Mouse (Mus musculus) liver, postnatal 0 days (tissue): ENCODE measurements around the gene Apoc1. TPM values are rescaled to one million over a fixed set of nuclear protein-coding genes. Genes with fewer than 3 reads are reported as not detected.

Experiments
- ATAC-seq: fragments of 200-750 bp; cut with Nextera tagmentation; 2 replicates; pipeline ENCODE4 v1.8.0; 2017; ENCODE audit warnings: mild to moderate bottlenecking, moderate library complexity
- DNase-seq: peaks from one replicate; pipeline ENCODE4 v3.0.0-alpha.2; 2016
- H3K27ac ChIP-seq: fragments of 300-500 bp; sonication (generic); 2 replicates; pipeline ENCODE4 v1.5.1; 2014; ENCODE audit warnings: antibody characterized with exemption, moderate library complexity, mild to moderate bottlenecking, low read depth
- H3K27me3 ChIP-seq: fragments of 300-500 bp; sonication (generic); 2 replicates; pipeline ENCODE4 v1.6.1; 2014; ENCODE audit warnings: low read length, control low read depth, mixed read lengths; ENCODE audit not compliant: insufficient read depth
- H3K36me3 ChIP-seq: fragments of 300-500 bp; sonication (generic); replicated peaks from 2 replicates; pipeline ENCODE4 v1.6.1; 2014; ENCODE audit warnings: mild to moderate bottlenecking, control low read depth, low read length, moderate library complexity, mixed read lengths; ENCODE audit not compliant: insufficient read depth
- H3K4me1 ChIP-seq: fragments of 300-500 bp; sonication (generic); 2 replicates; pipeline ENCODE4 v1.6.1; 2014; ENCODE audit warnings: antibody characterized with exemption, mild to moderate bottlenecking, control low read depth; ENCODE audit not compliant: insufficient read depth
- H3K4me2 ChIP-seq: fragments of 300-500 bp; sonication (generic); 2 replicates; pipeline ENCODE4 v1.6.1; 2014; ENCODE audit warnings: low read depth, mild to moderate bottlenecking, low read length, moderate library complexity, mixed read lengths
- H3K4me3 ChIP-seq: fragments of 300-500 bp; sonication (generic); 2 replicates; pipeline ENCODE4 v1.5.1; 2014; ENCODE audit warnings: low read depth, low read length
- H3K9ac ChIP-seq: fragments of 300-500 bp; sonication (generic); replicated peaks from 2 replicates; pipeline ENCODE4 v1.6.1; 2014; ENCODE audit warnings: mild to moderate bottlenecking, moderate library complexity
- H3K9me3 ChIP-seq: fragments of 300-500 bp; sonication (generic); 2 replicates; pipeline ENCODE4 v1.6.1; 2016; ENCODE audit warnings: mild to moderate bottlenecking, control low read depth, low read length, mixed read lengths
- CTCF ChIP-seq: sonication (generic); IDR thresholded peaks from 2 replicates; pipeline ENCODE4 v1.5.1; 2016; ENCODE audit warnings: antibody characterized with exemption, low read depth
- EP300 ChIP-seq: IDR thresholded peaks from 2 replicates; pipeline ENCODE4 v1.6.1; 2016; ENCODE audit warnings: antibody characterized with exemption, low read depth, mild to moderate bottlenecking
- WGBS: fragments of 180-500 bp; shearing (Covaris S2); extraction: QIAGEN DNeasy Blood & Tissue Kit; methylation state at CpG from one replicate; pipeline ENCODE4 v1.1.7; 2014; ENCODE audit not compliant: insufficient replicate concordance; 5-methylcytosine and 5-hydroxymethylcytosine counted together
- polyA plus RNA-seq: library from polyadenylated mRNA; unstranded; fragments of >200 nt; fragmentation: Nextera tagmentation; extraction: Ambion mirVana; gene quantifications from 2 replicates; pipeline ENCODE4 v1.2.1, GENCODE M21; 2015

Gene Apoc1
- polyA plus RNA-seq, 1 experiment from 2014 or later = 5,234 TPM

GRCm38 (mm10) chr7:19717346-19717745 is 24.9 kb upstream of the Apoc1 start:
- H3K27me3 ChIP-seq = no peaks in the 10 kb centered on the region
- no peak overlapping the region for H3K4me2 ChIP-seq
- TF ChIP-seq EP300 = no peak
- no peak for TF ChIP-seq CTCF
- H3K4me1 ChIP-seq = peaks cover 24% of the 10 kb centered on the region
- DNase-seq (no peak), ATAC-seq (no peak)
- no peak overlapping the region for H3K9ac ChIP-seq
- no peak overlapping the region for H3K27ac ChIP-seq
- no peak overlapping the region for H3K4me3 ChIP-seq
- WGBS = 80% methylated on average over 4 of the region's 4 CpGs
- 0 out of 2 replicates have a peak, but pooled peaks cover 6% of the 10 kb centered on the region for H3K9me3 ChIP-seq
- H3K36me3 ChIP-seq = peaks cover 7% of the 10 kb centered on the region; the same call in 1 of the 2 replicates

GRCm38 (mm10) chr7:19716822-19717221 is 24.4 kb upstream of the Apoc1 start:
- Histone ChIP-seq H3K4me1 (peaks cover 24% of the 10 kb centered on the region), H3K36me3 (peaks cover 11% of the 10 kb centered on the region), H3K9me3 (0 out of 2 replicates have a peak, but pooled peaks cover 6% of the 10 kb centered on the region), H3K27ac (0 out of 2 replicates have a peak overlapping the region, but pooled peaks have one; percentile 81), H3K4me3 (no peak overlapping the region), H3K9ac (no peak overlapping the region), H3K27me3 (no peaks in the 10 kb centered on the region), H3K4me2 (no peak overlapping the region)
- ATAC-seq (no peak), DNase-seq (no peak)
- 82% methylated on average over 2 of the region's 2 CpGs for WGBS
- no peak for TF ChIP-seq EP300
- no peak for TF ChIP-seq CTCF

GRCm38 (mm10) chr7:19716055-19716682 is 23.7 kb upstream of the Apoc1 start:
- Histone ChIP-seq H3K4me2 (peak overlapping the region; percentile 73), H3K4me1 (peaks cover 24% of the 10 kb centered on the region), H3K9ac (peak overlapping the region; percentile 28), H3K9me3 (0 out of 2 replicates have a peak, but pooled peaks cover 5% of the 10 kb centered on the region), H3K4me3 (peak overlapping the region; percentile 43), H3K27ac (peak overlapping the region; percentile 81), H3K36me3 (peaks cover 18% of the 10 kb centered on the region), H3K27me3 (no peaks in the 10 kb centered on the region)
- 6% methylated on average over 18 of the region's 18 CpGs for WGBS
- no peak for DNase-seq
- TF ChIP-seq CTCF = no peak
- no peak for TF ChIP-seq EP300
- ATAC-seq = no peak

DNA sequence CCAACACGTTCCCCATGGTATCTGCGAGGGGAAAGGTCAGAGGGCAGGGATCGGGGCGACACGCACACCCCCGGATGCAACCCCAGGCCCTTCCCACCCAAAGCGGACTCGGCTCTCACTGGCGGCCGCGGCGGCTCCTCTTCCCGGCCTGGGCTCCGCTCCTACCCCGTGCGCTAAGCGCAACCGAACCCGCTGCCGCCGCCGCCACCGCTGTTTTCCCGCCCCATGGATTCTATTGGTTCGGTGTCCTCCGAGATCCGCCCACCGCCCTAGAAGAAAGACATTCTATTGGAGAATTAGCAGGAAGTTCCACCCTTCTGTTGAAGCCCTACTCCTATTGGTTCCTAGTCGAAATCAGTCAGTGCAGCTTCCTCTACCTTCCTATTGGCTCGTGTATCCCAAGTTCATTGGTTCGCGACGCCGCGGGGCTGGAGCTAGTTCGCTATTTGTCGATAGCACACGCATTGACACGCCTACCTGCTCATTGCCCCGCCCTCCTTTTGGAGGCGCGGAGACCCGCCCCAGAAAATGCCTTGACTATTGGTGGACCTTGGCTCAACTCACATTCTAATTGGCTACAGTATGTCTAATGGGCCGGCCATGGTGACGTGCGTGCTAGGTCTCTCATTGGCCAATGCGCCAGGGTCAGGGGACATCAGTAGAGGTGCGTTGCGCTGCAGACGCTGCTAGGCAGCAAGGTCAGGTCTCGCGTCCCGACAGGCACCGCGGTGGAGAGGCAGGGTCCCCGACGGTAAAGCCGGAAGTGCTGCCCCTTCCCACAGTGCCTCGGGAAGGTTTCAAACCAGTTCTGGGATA is 23.0 kb upstream of the Apoc1 start, which contains the start of gene Tomm40:
Gene Tomm40 (minus strand): TSS at position 200 of the 816 bp plus-strand sequence.
- H3K4me3 ChIP-seq = peak within 1 kb of the TSS; percentile 87
- H3K9ac ChIP-seq = peak within 1 kb of the TSS; percentile 95
- no peaks in the 10 kb centered on the region for H3K27me3 ChIP-seq
- peak within 1 kb of the TSS; percentile 96 for H3K4me2 ChIP-seq
- peak; percentile 95 for ATAC-seq
- no peaks in the 10 kb centered on the region for H3K9me3 ChIP-seq
- peaks cover 24% of the 10 kb centered on the region for H3K4me1 ChIP-seq
- H3K27ac ChIP-seq = peak within 1 kb of the TSS; percentile 86
- DNase-seq = peak; percentile 98
- H3K36me3 ChIP-seq = peaks cover 22% of the 10 kb centered on the region
- TF ChIP-seq EP300 = peak; percentile 57
- TF ChIP-seq CTCF = no peak
- 0% methylated on average over 53 of the region's 59 CpGs for WGBS

GRCm38 (mm10) chr7:19714836-19715235 is 22.4 kb upstream of the Apoc1 start:
- H3K4me2 ChIP-seq = peak overlapping the region; percentile 96
- peaks cover 24% of the 10 kb centered on the region for H3K4me1 ChIP-seq
- DNase-seq (no peak), ATAC-seq (no peak)
- peaks cover 26% of the 10 kb centered on the region for H3K36me3 ChIP-seq
- peak overlapping the region; percentile 86 for H3K27ac ChIP-seq
- no peaks in the 10 kb centered on the region for H3K9me3 ChIP-seq
- under 1% methylated on average over 37 of the region's 39 CpGs for WGBS
- H3K27me3 ChIP-seq = no peaks in the 10 kb centered on the region
- H3K9ac ChIP-seq = peak overlapping the region; percentile 95
- TF ChIP-seq EP300 = no peak
- no peak for TF ChIP-seq CTCF
- H3K4me3 ChIP-seq = peak overlapping the region; percentile 87

DNA sequence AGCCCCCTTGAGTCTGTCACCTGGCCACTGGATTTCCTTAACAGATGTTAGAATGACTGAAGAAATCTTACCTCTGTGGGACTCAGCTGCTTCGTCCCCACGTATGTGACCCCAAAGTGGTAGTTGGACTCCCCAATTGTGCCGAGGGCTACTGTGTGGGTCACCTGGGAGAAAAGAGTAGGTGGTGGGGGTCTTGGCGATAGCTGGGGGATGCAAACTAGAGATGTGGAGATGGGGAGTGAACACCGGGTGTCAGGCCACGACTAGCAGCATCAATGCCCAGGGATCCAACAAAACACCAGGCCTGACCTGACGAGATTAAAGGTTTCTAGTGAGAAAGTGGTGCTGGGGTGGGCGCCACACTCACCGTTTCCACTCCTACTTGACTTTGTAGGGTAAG is 21.1 kb upstream of the Apoc1 start:
- H3K4me3 ChIP-seq = no peak overlapping the region
- TF ChIP-seq CTCF = no peak
- TF ChIP-seq EP300 = no peak
- H3K9ac ChIP-seq = no peak overlapping the region
- peak overlapping the region; percentile 96; the same call in 1 of the 2 replicates for H3K4me2 ChIP-seq
- peaks cover 37% of the 10 kb centered on the region for H3K36me3 ChIP-seq
- WGBS = 78% methylated on average over 9 of the region's 9 CpGs
- peak overlapping the region; percentile 86; the same call in 1 of the 2 replicates for H3K27ac ChIP-seq
- H3K27me3 ChIP-seq = no peaks in the 10 kb centered on the region
- H3K9me3 ChIP-seq = no peaks in the 10 kb centered on the region
- DNase-seq (no peak), ATAC-seq (no peak)
- H3K4me1 ChIP-seq = peaks cover 24% of the 10 kb centered on the region
